Mouse (Mus musculus) fat pad, adult 2 months (tissue): ENCODE measurements around the gene Gnaq.

Experiments used
- DNase-seq: peaks from one replicate; pipeline ENCODE4 v3.0.0-alpha.2; 2011; ENCODE audit warnings: low read depth, low spot score; ENCODE audit errors: extremely low read depth

The Gnaq gene

GRCm38 (mm10) chr19:16435531-16436231 is 303.1 kb downstream of the Gnaq start, which contains the start of gene Gna14:
TSS of gene Gna14 (plus strand) at chr19:16435762.
- DNase-seq: peak; percentile 42

- DNase-seq: no peak
These were observed 303.9 kb downstream of the Gnaq start for GRCm38 (mm10) chr19:16436335-16437169.
